Mouse (Mus musculus) cortical plate, adult 2 months (tissue): ENCODE measurements at regions not wholly inside any gene's neighbourhood (a gene's known extent, or its start where the extent isn't known, plus 50 kb on each side); places are given as distances from the start of the nearest gene placed in this dataset.

ENCODE experiments used
- CTCF ChIP-seq: fragments of 200-500 bp; IDR thresholded peaks from 2 replicates; pipeline ENCODE4 v1.5.1; 2011; ENCODE audit warnings: mild to moderate bottlenecking, control low read depth, low read length; ENCODE audit not compliant: insufficient read depth; ENCODE audit errors: extremely low read depth
- POLR2A ChIP-seq: fragments of 200-500 bp; IDR thresholded peaks from 2 replicates; pipeline ENCODE4 v1.6.1; 2011; ENCODE audit warnings: mild to moderate bottlenecking, low read length, control low read depth; ENCODE audit not compliant: insufficient read depth; ENCODE audit errors: extremely low read depth

DNA sequence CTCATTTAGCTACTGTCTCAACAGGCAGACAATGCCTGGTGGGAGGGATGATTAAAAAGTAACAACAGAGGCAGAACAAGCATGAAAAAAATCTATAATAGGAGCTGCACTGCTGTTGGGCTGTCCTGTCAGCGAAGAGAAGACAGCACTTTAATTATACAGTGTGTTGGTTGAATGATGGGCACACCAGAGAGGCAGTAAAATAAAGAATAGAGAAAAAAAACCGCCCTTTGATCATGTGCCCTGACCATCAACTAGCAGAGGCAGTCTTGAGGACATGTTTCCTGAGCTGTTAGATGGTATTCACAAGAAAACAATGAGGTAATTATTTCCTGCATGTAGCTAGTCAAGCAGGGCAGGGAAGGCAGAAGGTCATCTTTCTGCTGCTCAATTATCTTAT is 483.9 kb downstream of the Lrriq3 start:
- no peak for TF ChIP-seq CTCF
- TF ChIP-seq POLR2A: no peak
